Mouse (Mus musculus) kidney, embryonic 14.5 days (tissue): ENCODE measurements around the gene Metrnl. TPM values are rescaled to one million over a fixed set of nuclear protein-coding genes. Genes with fewer than 3 reads are reported as not detected.

Source experiments
- ATAC-seq: fragments of 200-750 bp; cut with Nextera tagmentation; 2 replicates; pipeline ENCODE4 v1.8.0; 2017; ENCODE audit warnings: moderate number of reproducible peaks, mild to moderate bottlenecking, moderate TSS enrichment, moderate library complexity; ENCODE audit not compliant: low FRiP score, low TSS enrichment
- H3K27ac ChIP-seq: fragments of 300-500 bp; sonication (generic); 2 replicates; pipeline ENCODE4 v1.5.1; 2014; ENCODE audit warnings: low read depth, mild to moderate bottlenecking, low read length, moderate library complexity, mixed read lengths
- H3K27me3 ChIP-seq: fragments of 300-500 bp; sonication (generic); 2 replicates; pipeline ENCODE4 v1.6.1; 2014; ENCODE audit warnings: mild to moderate bottlenecking, low read length; ENCODE audit not compliant: control insufficient read depth, insufficient read depth
- H3K36me3 ChIP-seq: fragments of 300-500 bp; sonication (generic); 2 replicates; pipeline ENCODE4 v1.6.1; 2014; ENCODE audit warnings: low read length, mixed read lengths; ENCODE audit not compliant: control insufficient read depth, insufficient read depth
- H3K4me1 ChIP-seq: fragments of 300-500 bp; sonication (generic); 2 replicates; pipeline ENCODE4 v1.6.1; 2014; ENCODE audit warnings: low read length, mixed read lengths; ENCODE audit not compliant: control insufficient read depth, insufficient read depth
- H3K4me2 ChIP-seq: fragments of 300-500 bp; sonication (generic); replicated peaks from 2 replicates; pipeline ENCODE4 v1.6.1; 2014; ENCODE audit warnings: low read depth, mild to moderate bottlenecking, low read length
- H3K4me3 ChIP-seq: fragments of 300-500 bp; sonication (generic); 2 replicates; pipeline ENCODE4 v1.5.1; 2014; ENCODE audit warnings: mild to moderate bottlenecking, low read length
- H3K9ac ChIP-seq: fragments of 300-500 bp; sonication (generic); 2 replicates; pipeline ENCODE4 v1.6.1; 2014; ENCODE audit warnings: low read depth, mild to moderate bottlenecking, low read length, moderate library complexity
- H3K9me3 ChIP-seq: fragments of 300-500 bp; sonication (generic); 2 replicates; pipeline ENCODE4 v1.6.1; 2016; ENCODE audit warnings: low read length; ENCODE audit not compliant: control insufficient read depth
- WGBS: fragments of 180-500 bp; shearing (Covaris S2); extraction: QIAGEN DNeasy Blood & Tissue Kit; methylation state at CpG from one replicate; pipeline ENCODE4 v1.1.7; 2014; 5-methylcytosine and 5-hydroxymethylcytosine counted together
- polyA plus RNA-seq: library from polyadenylated mRNA; unstranded; fragments of >200 nt; fragmentation: Nextera tagmentation; extraction: Ambion mirVana; gene quantifications from 2 replicates; pipeline ENCODE4 v1.2.1, GENCODE M21; 2014

The Metrnl gene
- polyA plus RNA-seq, 1 experiment from 2014 or later, result 18.3 TPM

DNA sequence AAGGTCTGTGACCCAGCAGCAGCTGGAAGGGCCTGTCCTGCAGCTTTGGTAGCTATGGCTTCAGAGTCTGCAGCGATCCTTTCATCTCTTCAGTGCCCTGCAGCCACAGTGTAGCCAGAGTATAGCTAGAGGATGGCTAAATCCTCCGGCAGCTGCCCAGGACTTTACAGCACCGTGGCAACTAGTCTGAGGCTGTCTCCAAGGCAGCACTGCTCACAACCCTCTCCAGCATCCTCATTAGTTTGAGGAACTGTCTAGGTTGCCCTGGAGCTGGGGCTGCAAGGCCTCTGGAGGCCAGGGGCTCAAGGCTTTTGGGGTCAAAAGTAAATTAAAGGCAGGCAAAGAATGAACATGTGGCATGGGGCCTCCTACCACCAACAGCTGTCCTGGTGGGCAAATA, 37.3 kb downstream of the Metrnl start:
- H3K4me3 ChIP-seq, result no peak overlapping the region
- no peaks in the 10 kb centered on the region for H3K27me3 ChIP-seq
- no peak overlapping the region for H3K27ac ChIP-seq
- ATAC-seq, result no peak
- no peaks in the 10 kb centered on the region for H3K36me3 ChIP-seq
- H3K9ac ChIP-seq, result no peak overlapping the region
- no peaks in the 10 kb centered on the region for H3K9me3 ChIP-seq
- H3K4me1 ChIP-seq, result no peaks in the 10 kb centered on the region; the same call in 1 of the 2 replicates
- H3K4me2 ChIP-seq, result no peak overlapping the region
- 51% methylated on average over 3 of the region's 3 CpGs for WGBS

DNA sequence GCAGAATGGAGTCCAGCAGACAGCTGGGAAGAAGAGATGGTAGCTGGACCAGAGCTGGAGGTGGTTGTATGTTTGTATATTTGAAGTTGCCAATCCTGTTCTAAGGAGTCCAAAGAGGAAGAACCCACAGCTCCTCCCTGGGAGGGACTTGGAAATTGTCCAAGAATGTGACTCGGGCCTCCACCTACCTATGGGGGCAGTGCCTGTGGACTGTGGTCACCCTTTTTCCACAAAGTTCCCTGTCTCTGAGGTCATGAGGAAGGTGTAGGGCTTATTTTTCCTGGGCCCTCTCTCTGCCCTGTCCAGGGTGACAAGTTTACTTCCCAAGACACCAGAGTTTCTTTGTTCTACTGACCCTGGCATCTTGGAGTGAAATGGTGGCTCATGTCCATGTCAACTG, 39.6 kb downstream of the Metrnl start:
- H3K9ac ChIP-seq, result no peak overlapping the region
- no peak overlapping the region for H3K27ac ChIP-seq
- ATAC-seq, result no peak
- H3K9me3 ChIP-seq, result no peaks in the 10 kb centered on the region
- H3K27me3 ChIP-seq, result no peaks in the 10 kb centered on the region
- WGBS, result 46% methylated on average over 1 of the region's 1 CpGs
- no peak overlapping the region for H3K4me2 ChIP-seq
- no peaks in the 10 kb centered on the region for H3K36me3 ChIP-seq
- no peak overlapping the region for H3K4me3 ChIP-seq
- H3K4me1 ChIP-seq, result no peaks in the 10 kb centered on the region

DNA sequence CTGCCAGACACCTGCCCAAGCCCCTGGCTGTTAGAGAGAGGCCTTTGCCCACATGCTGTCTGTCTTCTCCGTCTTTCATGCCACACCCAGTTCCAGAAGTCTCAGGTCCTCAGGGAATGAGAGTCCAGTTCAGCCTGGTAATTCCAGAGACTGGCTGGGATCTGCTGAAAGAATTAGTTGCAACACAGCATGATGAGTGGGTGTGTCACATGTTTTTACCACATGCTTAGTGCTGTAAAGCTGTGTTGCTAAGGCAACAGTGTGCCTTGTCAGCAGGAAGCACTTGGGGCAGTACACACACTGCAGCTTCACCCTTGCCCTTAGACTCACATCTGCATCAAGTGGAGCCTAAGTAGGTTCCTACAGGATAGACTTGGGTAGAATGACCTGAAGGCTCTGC, 40.1 kb downstream of the Metrnl start:
- Histone ChIP-seq H3K9me3 (no peaks in the 10 kb centered on the region), H3K4me1 (no peaks in the 10 kb centered on the region), H3K36me3 (no peaks in the 10 kb centered on the region), H3K27ac (no peak overlapping the region), H3K9ac (no peak overlapping the region), H3K27me3 (no peaks in the 10 kb centered on the region), H3K4me2 (no peak overlapping the region), H3K4me3 (no peak overlapping the region)
- 73% methylated on average over 1 of the region's 1 CpGs for WGBS
- ATAC-seq, result no peak

DNA sequence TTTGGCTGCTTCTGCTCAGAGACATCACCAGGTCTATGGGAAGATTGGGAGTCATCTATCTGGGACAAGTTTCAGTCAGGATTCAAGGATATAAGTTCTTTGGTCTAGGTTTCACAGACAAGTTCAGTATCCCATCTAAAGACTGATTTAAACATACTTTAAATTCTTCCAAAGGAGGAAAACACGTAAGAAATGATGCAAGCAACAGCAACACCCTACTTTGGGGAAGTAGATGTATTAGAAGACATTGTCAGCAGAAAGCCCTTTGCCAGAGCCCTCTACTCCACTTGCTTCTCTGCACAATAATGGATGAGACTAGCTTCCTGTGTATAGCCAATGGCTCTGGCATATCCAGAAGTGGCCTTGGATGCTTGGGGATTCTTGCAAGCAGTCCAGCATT, 41.8 kb downstream of the Metrnl start:
- Histone ChIP-seq H3K4me1 (no peaks in the 10 kb centered on the region), H3K27me3 (no peaks in the 10 kb centered on the region), H3K9ac (no peak overlapping the region), H3K27ac (no peak overlapping the region), H3K4me3 (no peak overlapping the region), H3K4me2 (no peak overlapping the region), H3K9me3 (no peaks in the 10 kb centered on the region), H3K36me3 (no peaks in the 10 kb centered on the region)
- ATAC-seq, result no peak
- 83% methylated on average over 1 of the region's 1 CpGs for WGBS

DNA sequence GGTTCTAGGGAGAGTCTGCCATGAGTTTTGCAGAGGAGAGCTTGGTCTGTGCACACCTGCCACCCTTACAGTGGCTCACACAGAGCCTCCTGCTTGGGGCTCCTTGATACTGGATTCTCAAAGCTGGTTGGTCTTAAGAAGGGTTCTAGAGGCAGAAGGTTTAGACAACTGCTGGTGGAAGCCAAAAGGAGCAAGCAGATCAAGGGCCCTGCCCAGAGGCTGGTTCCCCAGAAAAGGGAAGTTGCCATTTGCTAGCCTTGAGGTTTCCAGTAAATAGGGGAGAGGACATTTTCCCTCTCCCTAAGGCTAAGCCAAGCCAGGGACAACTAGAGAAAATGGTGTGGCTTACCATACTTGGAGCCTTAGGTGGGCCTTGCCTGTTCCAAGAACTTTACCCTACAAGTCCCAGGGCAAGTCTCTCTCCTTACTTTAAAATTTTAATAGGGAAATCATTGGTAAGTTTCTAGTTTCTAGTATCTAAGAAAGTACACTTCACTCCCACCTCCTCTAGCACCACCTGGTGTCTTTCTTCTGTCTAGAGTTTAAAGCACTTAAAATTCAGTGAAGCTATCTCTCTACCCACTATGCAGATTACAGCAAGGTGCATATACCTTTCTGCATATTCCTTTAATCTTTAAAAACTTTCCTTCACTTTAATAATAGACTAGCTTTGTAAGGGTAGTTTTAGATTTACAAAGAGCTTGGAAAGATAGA, 42.7 kb downstream of the Metrnl start:
- ATAC-seq, result no peak
- Histone ChIP-seq H3K4me1 (no peaks in the 10 kb centered on the region), H3K27me3 (no peaks in the 10 kb centered on the region), H3K27ac (no peak overlapping the region), H3K36me3 (no peaks in the 10 kb centered on the region), H3K4me2 (no peak overlapping the region), H3K9me3 (no peaks in the 10 kb centered on the region), H3K9ac (no peak overlapping the region), H3K4me3 (no peak overlapping the region)

DNA sequence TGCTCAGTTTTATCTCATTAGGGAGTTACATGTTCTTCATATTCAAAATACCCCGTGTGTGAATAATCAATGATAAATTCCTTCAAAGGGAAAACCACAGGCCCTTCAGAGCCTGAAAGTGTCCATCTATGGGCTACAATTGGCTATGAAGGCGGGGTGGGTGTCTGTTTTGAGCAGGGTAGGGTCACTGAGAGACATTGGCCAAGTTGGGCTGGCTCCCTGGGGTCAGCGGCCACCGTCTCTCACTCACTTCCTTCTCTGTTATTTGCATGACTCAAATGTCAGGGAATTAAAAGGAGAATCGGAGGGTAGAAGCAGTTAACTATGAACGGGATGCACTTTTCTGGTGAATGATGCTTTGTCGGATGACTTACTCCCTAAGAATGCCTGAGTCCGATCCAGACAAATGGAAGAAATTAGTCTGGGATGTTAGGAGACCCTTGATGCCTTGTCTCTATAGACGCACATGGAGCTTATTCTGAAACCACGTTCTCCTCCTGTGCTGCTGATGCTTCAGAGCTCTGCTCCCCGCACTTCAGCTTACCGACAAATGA, 45.7 kb downstream of the Metrnl start:
- Histone ChIP-seq H3K9me3 (no peaks in the 10 kb centered on the region), H3K9ac (no peak overlapping the region), H3K4me1 (no peaks in the 10 kb centered on the region), H3K4me2 (no peak overlapping the region), H3K36me3 (no peaks in the 10 kb centered on the region), H3K27ac (no peak overlapping the region), H3K27me3 (no peaks in the 10 kb centered on the region), H3K4me3 (no peak overlapping the region)
- WGBS, result 77% methylated on average over 12 of the region's 12 CpGs
- ATAC-seq, result no peak

DNA sequence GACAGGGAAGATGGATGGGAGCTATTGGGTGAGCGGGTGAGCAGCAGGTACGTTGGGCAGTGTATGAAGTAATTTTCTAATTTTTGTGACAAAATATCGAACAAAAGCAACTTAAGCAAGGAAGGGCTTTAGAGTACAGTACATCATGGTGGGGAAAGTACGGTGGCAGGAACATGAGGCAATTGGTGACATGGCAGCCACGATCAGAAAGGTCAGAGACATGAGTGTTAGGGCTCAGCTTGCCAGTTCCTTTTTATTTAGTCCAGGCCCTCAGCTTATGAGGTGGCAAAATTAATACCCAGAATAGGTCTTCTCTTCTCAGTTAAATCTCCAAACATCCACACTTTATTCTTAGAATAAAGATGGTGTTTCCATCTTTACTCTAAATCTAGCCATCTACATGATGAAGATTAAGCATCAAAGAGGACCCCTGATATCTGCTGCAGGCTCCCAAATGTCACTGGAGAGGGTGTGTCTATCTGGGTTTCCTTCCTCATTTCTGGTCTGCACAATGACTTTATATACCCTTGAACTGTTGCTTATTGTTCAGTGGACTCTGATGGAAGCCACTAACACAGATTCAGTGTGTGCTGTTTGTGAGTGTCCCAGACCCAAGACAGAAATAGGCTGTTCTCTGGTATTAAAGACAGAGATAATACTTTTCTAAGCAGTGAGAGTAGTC, 46.8 kb downstream of the Metrnl start:
- ATAC-seq, result no peak
- Histone ChIP-seq H3K27ac (no peak overlapping the region), H3K36me3 (no peaks in the 10 kb centered on the region), H3K27me3 (no peaks in the 10 kb centered on the region), H3K4me1 (no peaks in the 10 kb centered on the region), H3K4me3 (no peak overlapping the region), H3K9me3 (no peaks in the 10 kb centered on the region), H3K4me2 (no peak overlapping the region), H3K9ac (no peak overlapping the region)
- WGBS, result 89% methylated on average over 5 of the region's 5 CpGs

Other genes with a start within 250 kb of the Metrnl start
- 19.4 and 35.1 TPM in 2 replicates for gene Tbcd, start 249.6 kb upstream of the Metrnl start, polyA plus RNA-seq
- gene Zfp750, start 182.2 kb upstream of the Metrnl start, polyA plus RNA-seq, result 0.40 and 0.47 TPM in 2 replicates
- 5.6 and 7.6 TPM in 2 replicates for gene B3gntl1, start 28.4 kb upstream of the Metrnl start, polyA plus RNA-seq
- 0.10 and 0.11 TPM in 2 replicates for gene Ptchd3, start 128.7 kb downstream of the Metrnl start, polyA plus RNA-seq